Mouse (Mus musculus): ENCODE results near the gene Slc24a4.

GRCm38 (mm10) chr12:102147678-102148077 is 19.1 kb downstream of the Slc24a4 start:
- no peak for TF ChIP-seq CTCF (IDR thresholded peaks at IDR 0.05; ENCODE audit: borderline replicate concordance, insufficient read depth, low read depth, low read length)
- TF ChIP-seq POLR2A (IDR thresholded peaks at IDR 0.05; ENCODE audit: borderline replicate concordance, insufficient read depth, low read length), result no peak

Measured in cerebellum, adult 2 months (tissue).